Mouse (Mus musculus) myocyte (in vitro differentiated cells): ENCODE data around the gene Selenoo.

Source experiments
- E2F4 ChIP-seq: IDR thresholded peaks from one replicate; pipeline ENCODE4 v1.6.1; 2011; ENCODE audit warnings: mild to moderate bottlenecking, control low read depth, moderate library complexity; ENCODE audit not compliant: insufficient read depth
- POLR2A ChIP-seq: IDR thresholded peaks from one replicate; pipeline ENCODE4 v1.6.1; 2011; ENCODE audit warnings: low read depth, mild to moderate bottlenecking, control low read depth, moderate library complexity; ENCODE audit not compliant: insufficient read length

- TF ChIP-seq E2F4 (no peak), POLR2A (no peak)
These were observed 53.0 kb downstream of the Selenoo start for GRCm38 (mm10) chr15:89141905-89142304.
